Mouse (Mus musculus) midbrain, embryonic 16.5 days (tissue): ENCODE results near the gene Jam2. TPM values are rescaled to one million over a fixed set of nuclear protein-coding genes. Genes with fewer than 3 reads are reported as not detected.

Experiments
- ATAC-seq: fragments of 200-750 bp; cut with Nextera tagmentation; 2 replicates; pipeline ENCODE4 v1.8.0; 2017; ENCODE audit warnings: moderate TSS enrichment
- H3K27ac ChIP-seq: fragments of 300-500 bp; sonication (generic); 2 replicates; pipeline ENCODE4 v1.5.1; 2014; ENCODE audit warnings: mild to moderate bottlenecking, low read length, mixed read lengths
- H3K27me3 ChIP-seq: fragments of 300-500 bp; sonication (generic); 2 replicates; pipeline ENCODE4 v1.6.1; 2014; ENCODE audit warnings: low read depth, low read length, mixed read lengths; ENCODE audit not compliant: control insufficient read depth, insufficient read depth
- H3K36me3 ChIP-seq: fragments of 300-500 bp; sonication (generic); 2 replicates; pipeline ENCODE4 v1.6.1; 2014; ENCODE audit warnings: mild to moderate bottlenecking, low read length, moderate library complexity, mixed read lengths; ENCODE audit not compliant: control insufficient read depth, insufficient read depth
- H3K4me1 ChIP-seq: fragments of 300-500 bp; sonication (generic); 2 replicates; pipeline ENCODE4 v1.6.1; 2014; ENCODE audit warnings: mild to moderate bottlenecking, low read length, mixed read lengths; ENCODE audit not compliant: control insufficient read depth, insufficient read depth
- H3K4me2 ChIP-seq: fragments of 300-500 bp; sonication (generic); 2 replicates; pipeline ENCODE4 v1.6.1; 2014; ENCODE audit warnings: mild to moderate bottlenecking, low read length, mixed read lengths
- H3K4me3 ChIP-seq: fragments of 300-500 bp; sonication (generic); 2 replicates; pipeline ENCODE4 v1.5.1; 2014; ENCODE audit warnings: low read depth, mild to moderate bottlenecking, low read length, moderate library complexity, mixed read lengths
- H3K9ac ChIP-seq: fragments of 300-500 bp; sonication (generic); 2 replicates; pipeline ENCODE4 v1.6.1; 2014; ENCODE audit warnings: low read depth, low read length, mixed read lengths
- H3K9me3 ChIP-seq: fragments of 300-500 bp; sonication (generic); replicated peaks from 2 replicates; pipeline ENCODE4 v1.6.1; 2014; ENCODE audit warnings: mild to moderate bottlenecking, low read length, mixed read lengths; ENCODE audit not compliant: control insufficient read depth, poor library complexity, severe bottlenecking
- WGBS: fragments of 180-500 bp; shearing (Covaris S2); extraction: QIAGEN DNeasy Blood & Tissue Kit; methylation state at CpG from one replicate; pipeline ENCODE4 v1.1.7; 2014; 5-methylcytosine and 5-hydroxymethylcytosine counted together
- polyA plus RNA-seq: library from polyadenylated mRNA; unstranded; fragments of >200 nt; fragmentation: Nextera tagmentation; extraction: Ambion mirVana; gene quantifications from 2 replicates; pipeline ENCODE4 v1.2.1, GENCODE M21; 2015

Gene Jam2
- polyA plus RNA-seq, 1 experiment from 2014 or later: 23.1 TPM

DNA sequence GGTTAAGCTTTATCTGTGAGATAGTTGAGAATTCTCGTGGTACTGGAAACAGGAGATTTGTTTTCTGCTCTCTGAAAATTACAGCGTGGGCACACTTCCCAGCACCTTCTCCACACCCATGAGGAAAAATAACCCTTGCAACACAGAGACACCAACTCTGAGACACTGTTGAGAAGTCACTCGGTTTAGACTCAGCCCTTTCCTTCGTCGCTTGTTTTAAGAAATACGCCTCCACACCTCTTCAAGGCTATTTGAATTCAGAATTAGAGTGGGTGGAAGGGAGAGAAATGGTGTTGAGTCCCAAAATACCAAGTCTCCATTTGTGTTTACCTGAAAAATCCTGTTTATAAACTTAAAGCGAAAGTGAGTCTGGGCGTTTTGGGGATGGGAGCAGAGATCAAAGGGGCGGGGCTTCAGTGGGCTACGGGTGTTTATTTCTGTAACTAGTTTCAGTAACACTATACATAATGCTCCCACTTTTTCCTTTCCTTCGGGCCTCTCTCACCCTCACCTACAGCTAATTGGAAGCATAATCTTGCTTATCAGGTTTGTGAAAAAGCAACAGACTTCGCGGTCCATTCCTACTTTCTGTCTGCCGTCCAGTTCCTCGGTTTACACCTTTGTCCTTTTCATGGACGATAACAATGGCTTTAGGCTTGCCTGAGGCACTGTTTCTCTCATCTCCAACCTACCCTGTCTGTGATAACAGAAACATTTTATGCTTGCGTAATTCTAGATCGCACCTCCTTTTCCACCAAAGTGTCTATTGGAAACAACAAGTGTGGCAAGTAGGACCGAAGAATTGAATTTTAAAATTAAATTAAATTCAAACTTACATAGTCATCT lies 4.1 kb upstream of the Jam2 start:
- no peaks in the 10 kb centered on the region for H3K36me3 ChIP-seq
- H3K27ac ChIP-seq: no peak overlapping the region
- H3K4me2 ChIP-seq: no peak overlapping the region
- WGBS: 90% methylated on average over 19 of the region's 19 CpGs
- H3K9me3 ChIP-seq: no peaks in the 10 kb centered on the region
- H3K9ac ChIP-seq: no peak overlapping the region
- no peaks in the 10 kb centered on the region for H3K27me3 ChIP-seq
- no peak overlapping the region for H3K4me3 ChIP-seq
- H3K4me1 ChIP-seq: peaks cover 5% of the 10 kb centered on the region; the same call in 1 of the 2 replicates
- ATAC-seq: no peak

GRCm38 (mm10) chr16:84770891-84771290 lies 3.0 kb upstream of the Jam2 start:
- no peaks in the 10 kb centered on the region for H3K27me3 ChIP-seq
- H3K9ac ChIP-seq: no peak overlapping the region
- H3K4me2 ChIP-seq: no peak overlapping the region
- no peak for ATAC-seq
- no peak overlapping the region for H3K4me3 ChIP-seq
- H3K4me1 ChIP-seq: peaks cover 8% of the 10 kb centered on the region; the same call in 1 of the 2 replicates
- H3K9me3 ChIP-seq: no peaks in the 10 kb centered on the region
- 96% methylated on average over 7 of the region's 7 CpGs for WGBS
- H3K36me3 ChIP-seq: no peaks in the 10 kb centered on the region
- H3K27ac ChIP-seq: no peak overlapping the region

GRCm38 (mm10) chr16:84771461-84771860 lies 2.5 kb upstream of the Jam2 start:
- 96% methylated on average over 2 of the region's 2 CpGs for WGBS
- H3K27ac ChIP-seq: no peak overlapping the region
- no peaks in the 10 kb centered on the region for H3K27me3 ChIP-seq
- ATAC-seq: no peak
- no peak overlapping the region for H3K4me3 ChIP-seq
- peaks cover 8% of the 10 kb centered on the region; the same call in 1 of the 2 replicates for H3K4me1 ChIP-seq
- no peak overlapping the region for H3K9ac ChIP-seq
- H3K4me2 ChIP-seq: no peak overlapping the region
- H3K9me3 ChIP-seq: no peaks in the 10 kb centered on the region
- no peaks in the 10 kb centered on the region for H3K36me3 ChIP-seq

DNA sequence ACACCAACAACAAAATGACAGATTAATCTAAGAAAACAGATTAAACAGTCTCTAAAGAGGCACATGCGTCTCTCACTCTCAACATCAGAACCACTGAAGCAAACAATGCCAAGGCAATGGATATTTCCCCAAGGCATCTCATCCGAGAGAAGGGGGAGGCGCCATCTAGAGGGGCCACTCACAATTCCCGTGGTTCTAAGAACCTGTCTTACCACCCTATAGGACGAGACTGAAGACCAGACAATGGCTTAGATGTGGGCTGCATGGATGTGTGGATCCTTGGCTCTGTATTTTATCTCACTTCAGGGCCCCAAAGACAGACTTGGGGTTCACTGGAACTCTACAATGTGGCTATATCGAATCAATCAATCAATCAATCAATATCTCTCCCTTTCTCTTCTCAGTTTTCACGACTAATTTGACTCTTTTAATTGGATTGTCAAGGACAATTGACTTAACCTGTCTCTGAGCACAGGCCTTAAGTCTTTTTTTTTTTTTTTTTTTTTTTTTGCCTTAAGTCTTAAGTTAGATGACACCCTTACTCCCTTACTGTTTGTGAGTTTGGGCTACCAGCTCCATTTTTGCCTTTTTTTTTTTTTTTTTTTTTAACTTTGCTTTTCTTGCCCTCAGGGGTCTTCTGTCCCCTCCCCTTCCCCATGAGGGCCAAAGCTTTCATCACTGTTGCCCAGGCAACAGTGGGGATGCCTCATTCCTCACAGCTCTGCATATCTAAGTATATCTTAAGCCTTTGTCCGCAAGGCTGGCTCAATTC lies 1.2 kb upstream of the Jam2 start:
- peaks cover 8% of the 10 kb centered on the region; the same call in 1 of the 2 replicates for H3K4me1 ChIP-seq
- no peaks in the 10 kb centered on the region for H3K27me3 ChIP-seq
- 4% methylated on average over 8 of the region's 8 CpGs for WGBS
- peak overlapping the region; percentile 67 for H3K4me3 ChIP-seq
- ATAC-seq: no peak
- peak overlapping the region; percentile 67; the same call in 1 of the 2 replicates for H3K27ac ChIP-seq
- H3K4me2 ChIP-seq: peak overlapping the region; percentile 97
- no peaks in the 10 kb centered on the region for H3K9me3 ChIP-seq
- H3K9ac ChIP-seq: peak overlapping the region; percentile 76; the same call in 1 of the 2 replicates
- no peaks in the 10 kb centered on the region for H3K36me3 ChIP-seq

- no peaks in the 10 kb centered on the region for H3K9me3 ChIP-seq
- peak overlapping the region; percentile 97 for H3K4me2 ChIP-seq
- H3K4me1 ChIP-seq: peaks cover 8% of the 10 kb centered on the region; the same call in 1 of the 2 replicates
- H3K9ac ChIP-seq: peak overlapping the region; percentile 76
- no peaks in the 10 kb centered on the region for H3K36me3 ChIP-seq
- H3K27me3 ChIP-seq: no peaks in the 10 kb centered on the region
- WGBS: under 1% methylated on average over 15 of the region's 15 CpGs
- peak overlapping the region; percentile 67 for H3K4me3 ChIP-seq
- H3K27ac ChIP-seq: peak overlapping the region; percentile 86
- peak; percentile 34 for ATAC-seq
Observed at GRCm38 (mm10) chr16:84773268-84773861, 558 bp upstream of the Jam2 start.

GRCm38 (mm10) chr16:84774761-84775231 lies 873 bp downstream of the Jam2 start:
- H3K27ac ChIP-seq: peak overlapping the region; percentile 86
- peak overlapping the region; percentile 97 for H3K4me2 ChIP-seq
- peak overlapping the region; percentile 67 for H3K4me3 ChIP-seq
- H3K36me3 ChIP-seq: no peaks in the 10 kb centered on the region
- peak; percentile 52 for ATAC-seq
- peak overlapping the region; percentile 76 for H3K9ac ChIP-seq
- WGBS: 0% methylated on average over 23 of the region's 23 CpGs
- no peaks in the 10 kb centered on the region for H3K9me3 ChIP-seq
- peaks cover 8% of the 10 kb centered on the region; the same call in 1 of the 2 replicates for H3K4me1 ChIP-seq
- H3K27me3 ChIP-seq: no peaks in the 10 kb centered on the region

- 13% methylated on average over 11 of the region's 11 CpGs for WGBS
- no peak for ATAC-seq
- H3K9ac ChIP-seq: no peak overlapping the region; the same call in 1 of the 2 replicates
Observed at GRCm38 (mm10) chr16:84775356-84775755, 1.4 kb downstream of the Jam2 start.

DNA sequence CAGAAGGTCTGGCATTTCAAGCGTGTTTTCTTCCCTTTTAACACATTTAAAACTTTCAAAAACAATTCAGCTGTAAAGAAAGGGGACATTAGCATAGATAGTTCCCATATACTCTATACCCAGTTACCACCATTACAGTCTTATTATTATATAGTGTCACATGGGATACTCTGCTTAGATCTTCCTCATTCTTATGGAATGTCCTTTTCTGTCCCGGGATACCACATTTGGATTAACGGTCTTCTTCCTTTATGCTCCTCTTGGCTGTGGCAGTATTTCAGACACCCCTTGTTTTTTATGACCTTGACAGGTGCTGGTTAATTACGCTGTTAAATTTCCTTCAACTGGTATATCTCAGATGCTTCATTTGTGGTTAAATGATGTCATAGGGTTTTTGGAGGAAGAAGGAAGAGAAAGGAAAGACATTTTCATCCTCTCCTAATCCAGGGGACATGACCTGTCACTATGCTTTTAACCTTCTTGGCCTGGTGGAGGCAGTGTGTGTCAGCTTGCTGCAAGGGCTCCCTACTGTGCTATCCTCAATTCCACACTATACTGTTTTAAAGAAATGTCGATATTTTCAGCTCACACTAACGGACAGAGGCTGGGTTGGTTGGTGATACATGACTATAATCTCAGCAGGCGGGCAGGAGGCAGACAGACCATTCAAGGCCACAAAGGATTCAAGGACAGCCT lies 2.3 kb downstream of the Jam2 start:
- 35% methylated on average over 7 of the region's 7 CpGs for WGBS
- Histone ChIP-seq H3K4me2 (peak overlapping the region; percentile 97), H3K9ac (no peak overlapping the region), H3K27ac (no peak overlapping the region), H3K36me3 (no peaks in the 10 kb centered on the region), H3K4me1 (peaks cover 8% of the 10 kb centered on the region; the same call in 1 of the 2 replicates), H3K9me3 (no peaks in the 10 kb centered on the region), H3K4me3 (peak overlapping the region; percentile 67), H3K27me3 (no peaks in the 10 kb centered on the region)
- no peak for ATAC-seq

More at GRCm38 (mm10) chr16:84775356-84775755, 1.4 kb downstream of the Jam2 start:
- Histone ChIP-seq H3K4me2 (peak overlapping the region; percentile 97), H3K4me3 (peak overlapping the region; percentile 67), H3K9me3 (no peaks in the 10 kb centered on the region), H3K27ac (no peak overlapping the region), H3K27me3 (no peaks in the 10 kb centered on the region), H3K4me1 (peaks cover 8% of the 10 kb centered on the region; the same call in 1 of the 2 replicates), H3K36me3 (no peaks in the 10 kb centered on the region)
